Comparison of ENCODE assay signal across 23 mouse cellular contexts in the genomic region with DNA sequence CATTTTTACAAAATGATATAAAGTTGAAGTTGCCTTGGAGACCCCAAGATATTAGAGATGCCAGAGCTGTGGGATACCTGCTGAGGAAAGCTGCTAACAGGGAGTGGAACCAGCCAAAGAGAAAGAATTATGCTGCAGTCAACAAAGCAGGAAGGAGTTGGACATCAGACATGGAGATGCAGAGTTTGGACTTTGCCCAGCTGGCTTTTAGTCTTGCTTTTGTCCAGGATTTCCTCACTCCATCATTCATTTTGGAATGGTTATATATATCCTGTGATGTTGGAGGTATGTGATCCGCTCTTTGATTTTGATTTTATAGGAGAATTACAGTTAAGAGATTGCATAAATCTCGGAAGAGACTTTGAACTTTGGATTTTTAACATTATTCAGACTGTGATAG.
"Had no signal": no experiment of that assay in that cellular context is flagged by ENCODE, and none has a peak within 500 bp of the region (broad histone marks: within the 10 kb centered on the region; RNA-seq: fewer than 3 reads in every experiment).

No protein-coding gene starts in this region.

- H3K4me3 ChIP-seq: gastrocnemius, adult 2 months; heart, embryonic 10.5 days; heart, embryonic 12.5 days; hindbrain, embryonic 13.5 days; hindbrain, embryonic 15.5 days; kidney, embryonic 15.5 days; limb, embryonic 12.5 days; limb, embryonic 15.5 days; liver, embryonic 12.5 days had no signal

- H3K9ac ChIP-seq: heart, embryonic 12.5 days; hindbrain, embryonic 13.5 days; hindbrain, embryonic 15.5 days; kidney, embryonic 15.5 days; limb, embryonic 12.5 days; limb, embryonic 15.5 days; liver, embryonic 12.5 days; liver, embryonic 14.5 days had no signal

- H3K27me3 ChIP-seq: heart, embryonic 12.5 days; hindbrain, embryonic 13.5 days; hindbrain, embryonic 15.5 days; kidney, embryonic 15.5 days; limb, embryonic 12.5 days; limb, embryonic 15.5 days; liver, embryonic 12.5 days had no signal

- H3K27ac ChIP-seq: gastrocnemius, adult 2 months; heart, embryonic 10.5 days; hindbrain, embryonic 13.5 days; hindbrain, embryonic 15.5 days; hindbrain, postnatal 0 days; kidney, embryonic 15.5 days; kidney, postnatal 0 days; limb, embryonic 12.5 days; limb, embryonic 15.5 days; liver, embryonic 12.5 days; liver, embryonic 14.5 days had no signal

- DNase-seq: gastrocnemius, adult 2 months; gastrocnemius, postnatal 10 days; gastrocnemius, postnatal 25 days; heart, postnatal 36 days; kidney, adult 11 months; kidney, adult 2 months; kidney, adult 9 months; kidney, postnatal 14 days; kidney, postnatal 36 days; layer of hippocampus, adult 9-11 months; layer of hippocampus, postnatal 36 days; left cerebral cortex, postnatal 4 days had no signal

- ATAC-seq: hindbrain, postnatal 0 days; liver, embryonic 12.5 days had no signal

- H3K4me2 ChIP-seq: heart, embryonic 12.5 days; hindbrain, embryonic 13.5 days; hindbrain, embryonic 15.5 days; kidney, embryonic 15.5 days; limb, embryonic 12.5 days; limb, embryonic 15.5 days; liver, embryonic 12.5 days had no signal

- H3K9me3 ChIP-seq: heart, embryonic 10.5 days; hindbrain, embryonic 13.5 days; hindbrain, embryonic 15.5 days; kidney, embryonic 15.5 days; limb, embryonic 12.5 days; limb, embryonic 15.5 days; liver, embryonic 12.5 days had no signal

- H3K4me1 ChIP-seq: liver, embryonic 12.5 days had no signal

- H3K36me3 ChIP-seq: heart, embryonic 10.5 days; heart, embryonic 12.5 days; hindbrain, embryonic 13.5 days; hindbrain, embryonic 15.5 days; kidney, embryonic 15.5 days; limb, embryonic 12.5 days; limb, embryonic 15.5 days; liver, embryonic 12.5 days had no signal
